Mouse (Mus musculus) limb, embryonic 14.5 days (tissue): ENCODE measurements around the gene Celf2. TPM values are rescaled to one million over a fixed set of nuclear protein-coding genes. Genes with fewer than 3 reads are reported as not detected.

Experiments used
- ATAC-seq: fragments of 200-750 bp; cut with Nextera tagmentation; 2 replicates; pipeline ENCODE4 v1.8.0; 2017; ENCODE audit warnings: low read depth, moderate number of reproducible peaks, moderate TSS enrichment; ENCODE audit not compliant: low FRiP score
- DNase-seq: peaks from one replicate; pipeline ENCODE4 v3.0.0-alpha.2; 2015; ENCODE audit warnings: low spot score
- H3K27ac ChIP-seq: fragments of 300-500 bp; sonication (generic); replicated peaks from 2 replicates; pipeline ENCODE4 v1.5.1; 2014; ENCODE audit warnings: low read depth, mild to moderate bottlenecking, low read length, moderate library complexity, mixed read lengths
- H3K27me3 ChIP-seq: fragments of 300-500 bp; sonication (generic); 2 replicates; pipeline ENCODE4 v1.6.1; 2014; ENCODE audit warnings: low read length, mixed read lengths; ENCODE audit not compliant: control insufficient read depth, insufficient read depth
- H3K36me3 ChIP-seq: fragments of 300-500 bp; sonication (generic); 2 replicates; pipeline ENCODE4 v1.6.1; 2014; ENCODE audit warnings: mild to moderate bottlenecking, low read length, moderate library complexity, mixed read lengths; ENCODE audit not compliant: control insufficient read depth, insufficient read depth
- H3K4me1 ChIP-seq: fragments of 300-500 bp; sonication (generic); 2 replicates; pipeline ENCODE4 v1.6.1; 2014; ENCODE audit warnings: antibody characterized with exemption, low read length, mixed read lengths; ENCODE audit not compliant: control insufficient read depth, insufficient read depth
- H3K4me2 ChIP-seq: fragments of 300-500 bp; sonication (generic); replicated peaks from 2 replicates; pipeline ENCODE4 v1.6.1; 2014; ENCODE audit warnings: low read depth, mild to moderate bottlenecking, low read length, moderate library complexity; ENCODE audit not compliant: severe bottlenecking
- H3K4me3 ChIP-seq: fragments of 300-500 bp; sonication (generic); replicated peaks from 2 replicates; pipeline ENCODE4 v1.5.1; 2014; ENCODE audit warnings: low read length
- H3K9ac ChIP-seq: fragments of 300-500 bp; sonication (generic); 2 replicates; pipeline ENCODE4 v1.6.1; 2014; ENCODE audit warnings: mild to moderate bottlenecking, low read depth, low read length, moderate library complexity; ENCODE audit not compliant: severe bottlenecking
- H3K9me3 ChIP-seq: fragments of 300-500 bp; sonication (generic); 2 replicates; pipeline ENCODE4 v1.6.1; 2016; ENCODE audit warnings: low read length; ENCODE audit not compliant: control insufficient read depth
- POLR2A ChIP-seq: fragments of 200-500 bp; IDR thresholded peaks from 2 replicates; pipeline ENCODE4 v1.8.0; 2012; ENCODE audit warnings: inconsistent platforms, mild to moderate bottlenecking, moderate library complexity, borderline replicate concordance; ENCODE audit not compliant: insufficient read depth, insufficient read length; ENCODE audit errors: extremely low read depth
- WGBS: fragments of 180-500 bp; shearing (Covaris S2); extraction: QIAGEN DNeasy Blood & Tissue Kit; methylation state at CpG from one replicate; pipeline ENCODE4 v1.1.7; 2014; 5-methylcytosine and 5-hydroxymethylcytosine counted together
- polyA plus RNA-seq, 2 experiments: library from polyadenylated mRNA; depleted of rRNA in 1 of 2; stranded (reverse) in 1 of 2; unstranded in 1 of 2; fragments of >200 nt; fragmentation: Nextera tagmentation in 1 of 2; extraction: Ambion mirVana in 1 of 2; gene quantifications; 2 replicates each; pipeline versions ENCODE4 v1.2.1 to v1.2.3; 2012 to 2014

The Celf2 gene
- polyA plus RNA-seq, 2 experiments = 55.3 to 75.1 TPM

- no peak overlapping the region for H3K4me2 ChIP-seq
- DNase-seq = no peak
- H3K36me3 ChIP-seq = no peaks in the 10 kb centered on the region
- WGBS = 94% methylated on average over 2 of the region's 2 CpGs
- no peak overlapping the region for H3K4me3 ChIP-seq
- TF ChIP-seq POLR2A = no peak
- H3K9ac ChIP-seq = no peak overlapping the region
- H3K27me3 ChIP-seq = no peaks in the 10 kb centered on the region
- no peak overlapping the region for H3K27ac ChIP-seq
- H3K4me1 ChIP-seq = no peaks in the 10 kb centered on the region
- no peak for ATAC-seq
- peaks cover 2% of the 10 kb centered on the region; the same call in 1 of the 2 replicates for H3K9me3 ChIP-seq
Observed at GRCm38 (mm10) chr2:6732026-6732425, 777.3 kb downstream of the Celf2 start.

DNA sequence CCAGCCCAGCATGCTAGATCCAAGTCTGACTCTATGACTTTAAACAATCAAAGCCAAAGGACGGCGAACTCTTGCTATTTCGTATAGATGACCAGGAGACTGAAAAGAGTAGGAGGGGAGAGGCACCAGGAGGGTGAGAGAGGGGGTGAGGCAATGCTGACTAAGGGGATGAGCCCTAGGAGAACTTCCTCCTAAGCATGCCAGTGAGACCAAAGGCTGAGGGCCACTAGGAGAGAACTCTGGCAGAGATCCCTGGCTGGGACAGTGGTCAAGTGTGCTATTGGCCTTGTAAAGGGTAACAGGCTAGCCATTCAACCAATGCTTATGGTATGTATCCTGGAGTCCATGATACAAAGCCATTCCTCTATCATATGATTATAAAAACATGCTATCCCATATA, 778.5 kb downstream of the Celf2 start:
- Histone ChIP-seq H3K27ac (no peak overlapping the region), H3K4me3 (no peak overlapping the region), H3K36me3 (no peaks in the 10 kb centered on the region), H3K9ac (no peak overlapping the region), H3K9me3 (peaks cover 2% of the 10 kb centered on the region; the same call in 1 of the 2 replicates), H3K4me2 (no peak overlapping the region), H3K27me3 (no peaks in the 10 kb centered on the region), H3K4me1 (no peaks in the 10 kb centered on the region)
- no peak for DNase-seq
- 81% methylated on average over 3 of the region's 3 CpGs for WGBS
- ATAC-seq = no peak
- TF ChIP-seq POLR2A = no peak

DNA sequence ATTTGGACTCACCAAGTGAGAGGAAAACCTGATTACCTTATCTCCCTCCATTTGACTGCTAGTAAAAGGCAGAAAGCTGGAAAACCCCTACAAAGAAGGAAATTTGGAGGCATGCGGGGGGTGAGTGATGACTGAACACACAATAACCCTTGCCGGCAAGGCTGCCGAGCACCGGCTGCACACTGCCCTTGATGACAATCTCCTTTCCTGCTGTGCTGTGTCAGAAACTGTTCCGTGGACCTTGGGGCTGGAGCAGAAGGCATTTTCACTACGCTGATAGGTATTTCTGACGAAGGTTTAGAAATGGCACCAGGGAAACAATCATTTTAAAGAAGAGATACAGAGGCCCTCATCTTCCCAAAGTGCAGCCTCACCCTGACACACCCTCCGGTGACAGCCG, 779.4 kb downstream of the Celf2 start:
- no peak for TF ChIP-seq POLR2A
- H3K36me3 ChIP-seq = no peaks in the 10 kb centered on the region
- 65% methylated on average over 9 of the region's 9 CpGs for WGBS

DNA sequence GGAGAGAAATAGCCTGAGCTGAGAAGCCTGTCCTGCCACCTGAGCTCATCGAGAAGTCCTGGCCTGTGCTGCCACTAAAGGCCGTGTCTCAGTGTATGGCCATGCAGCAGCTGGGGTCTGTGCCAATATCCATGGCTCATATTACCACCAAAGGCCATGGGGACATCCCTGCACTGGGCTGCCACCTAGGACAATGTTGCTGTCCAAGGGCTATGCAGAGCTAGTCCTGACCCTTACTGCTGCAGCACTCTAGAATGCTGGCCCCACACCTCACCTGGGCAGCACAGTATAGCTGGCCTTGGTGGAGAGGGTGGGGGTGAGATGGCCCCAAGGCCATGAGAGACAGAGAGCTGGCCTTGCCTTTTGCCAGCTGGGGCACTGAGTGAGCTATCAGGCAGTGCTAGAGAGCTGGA, 780.5 kb downstream of the Celf2 start:
- TF ChIP-seq POLR2A = no peak
- ATAC-seq (no peak), DNase-seq (no peak)
- Histone ChIP-seq H3K4me2 (no peak overlapping the region), H3K27ac (no peak overlapping the region), H3K4me3 (no peak overlapping the region), H3K4me1 (no peaks in the 10 kb centered on the region), H3K9ac (no peak overlapping the region), H3K27me3 (no peaks in the 10 kb centered on the region), H3K9me3 (no peaks in the 10 kb centered on the region), H3K36me3 (no peaks in the 10 kb centered on the region)
- WGBS = 86% methylated on average over 2 of the region's 2 CpGs

More for the DNA sequence above, 779.4 kb downstream of the Celf2 start:
- Histone ChIP-seq H3K27ac (no peak overlapping the region), H3K9ac (no peak overlapping the region), H3K9me3 (peaks cover 2% of the 10 kb centered on the region; the same call in 1 of the 2 replicates), H3K27me3 (no peaks in the 10 kb centered on the region), H3K4me1 (no peaks in the 10 kb centered on the region), H3K4me2 (no peak overlapping the region), H3K4me3 (no peak overlapping the region)
- DNase-seq = no peak
- no peak for ATAC-seq

- Histone ChIP-seq H3K9me3 (no peaks in the 10 kb centered on the region), H3K4me3 (no peak overlapping the region), H3K4me2 (no peak overlapping the region), H3K36me3 (no peaks in the 10 kb centered on the region), H3K27me3 (no peaks in the 10 kb centered on the region), H3K9ac (no peak overlapping the region), H3K4me1 (no peaks in the 10 kb centered on the region), H3K27ac (no peak overlapping the region)
- no peak for TF ChIP-seq POLR2A
- no peak for DNase-seq
- ATAC-seq = no peak
- 86% methylated on average over 5 of the region's 5 CpGs for WGBS
Observed at GRCm38 (mm10) chr2:6727366-6727765, 782.0 kb downstream of the Celf2 start.

- WGBS = 72% methylated on average over 8 of the region's 8 CpGs
- TF ChIP-seq POLR2A = no peak
Observed at GRCm38 (mm10) chr2:6726071-6726470, 783.3 kb downstream of the Celf2 start.

More at GRCm38 (mm10) chr2:6726071-6726470, 783.3 kb downstream of the Celf2 start:
- Histone ChIP-seq H3K36me3 (no peaks in the 10 kb centered on the region), H3K9me3 (no peaks in the 10 kb centered on the region), H3K4me1 (peaks cover 10% of the 10 kb centered on the region), H3K27ac (no peak overlapping the region), H3K4me2 (no peak overlapping the region), H3K4me3 (no peak overlapping the region), H3K9ac (no peak overlapping the region), H3K27me3 (no peaks in the 10 kb centered on the region)
- DNase-seq (no peak), ATAC-seq (no peak)
